Mouse (Mus musculus): ENCODE measurements at regions not wholly inside any gene's neighbourhood (a gene's known extent, or its start where the extent isn't known, plus 50 kb on each side); places are given as distances from the start of the nearest gene placed in this dataset.

- H3K9me3 ChIP-seq (replicated peaks; ENCODE audit: insufficient read depth, low read length) = no peaks in the 10 kb centered on the region
These were observed 431.3 kb downstream of the Ipmk start for GRCm38 (mm10) chr10:71778903-71779302.

GRCm38 (mm10) chr10:71789241-71789640, 441.7 kb downstream of the Ipmk start:
- TF ChIP-seq SIN3A (IDR thresholded peaks at IDR 0.05; ENCODE audit: low read length) (no peak), ETS1 (IDR thresholded peaks at IDR 0.05; ENCODE audit: low read depth, low read length) (no peak)
- DNase-seq (ENCODE audit: low read depth, low spot score) = no peak
- Histone ChIP-seq H3K36me3 (ENCODE audit: control insufficient read depth in 1 of 2, insufficient read depth in 2 of 2, low read length in 2 of 2) (no peaks in the 10 kb centered on the region), H3K27ac (ENCODE audit: control insufficient read depth, low read depth, low read length) (no peak overlapping the region), H3K79me2 (ENCODE audit: control insufficient read depth, insufficient read depth, low read length, poor library complexity) (no peaks in the 10 kb centered on the region), H3K4me3 (ENCODE audit: control insufficient read depth in 1 of 2, insufficient read depth in 1 of 2, low read depth in 2 of 2, low read length in 2 of 2) (no peak overlapping the region), H3K9ac (ENCODE audit: control insufficient read depth, low read depth, low read length, poor library complexity, severe bottlenecking) (no peak overlapping the region), H3K27me3 (ENCODE audit: control insufficient read depth in 1 of 2, insufficient read depth in 2 of 2, low read length in 2 of 2) (no peaks in the 10 kb centered on the region), H3K4me1 (ENCODE audit: control insufficient read depth in 1 of 2, insufficient read depth in 2 of 2, low read length in 2 of 2) (no peaks in the 10 kb centered on the region), H3K9me3 (replicated peaks; ENCODE audit: insufficient read depth, low read length) (no peaks in the 10 kb centered on the region)

More at GRCm38 (mm10) chr10:71778903-71779302, 431.3 kb downstream of the Ipmk start:
- TF ChIP-seq EP300 (IDR thresholded peaks at IDR 0.05; ENCODE audit: low read depth in 1 of 2, low read length in 2 of 2) (no peak), ZMIZ1 (IDR thresholded peaks at IDR 0.05; ENCODE audit: low read depth, low read length) (no peak), SMC3 (IDR thresholded peaks at IDR 0.05; ENCODE audit: low read depth, low read length) (no peak), MAFK (IDR thresholded peaks at IDR 0.05; ENCODE audit: borderline replicate concordance, low read depth, low read length) (no peak), SIN3A (IDR thresholded peaks at IDR 0.05; ENCODE audit: low read length) (no peak), USF1 (IDR thresholded peaks at IDR 0.05; ENCODE audit: low read depth, low read length) (no peak), ETS1 (IDR thresholded peaks at IDR 0.05; ENCODE audit: low read depth, low read length) (no peak), CHD2 (IDR thresholded peaks at IDR 0.05; ENCODE audit: low read length) (no peak), MAZ (IDR thresholded peaks at IDR 0.05; ENCODE audit: low read depth, low read length) (no peak), BHLHE40 (IDR thresholded peaks at IDR 0.05; ENCODE audit: borderline replicate concordance, low read depth, low read length) (no peak)
- no peak for DNase-seq (ENCODE audit: low read depth, low spot score)
- Histone ChIP-seq H3K4me1 (ENCODE audit: control insufficient read depth in 1 of 2, insufficient read depth in 2 of 2, low read length in 2 of 2) (no peaks in the 10 kb centered on the region), H3K4me3 (ENCODE audit: control insufficient read depth in 1 of 2, insufficient read depth in 1 of 2, low read depth in 2 of 2, low read length in 2 of 2) (no peak overlapping the region), H3K27ac (ENCODE audit: control insufficient read depth, low read depth, low read length) (no peak overlapping the region), H3K9ac (ENCODE audit: control insufficient read depth, low read depth, low read length, poor library complexity, severe bottlenecking) (no peak overlapping the region), H3K79me2 (ENCODE audit: control insufficient read depth, insufficient read depth, low read length, poor library complexity) (no peaks in the 10 kb centered on the region), H3K27me3 (ENCODE audit: control insufficient read depth in 1 of 2, insufficient read depth in 2 of 2, low read length in 2 of 2) (no peaks in the 10 kb centered on the region), H3K36me3 (ENCODE audit: control insufficient read depth in 1 of 2, insufficient read depth in 2 of 2, low read length in 2 of 2) (no peaks in the 10 kb centered on the region)

- Histone ChIP-seq H3K4me1 (ENCODE audit: control insufficient read depth in 1 of 2, insufficient read depth in 2 of 2, low read length in 2 of 2) (no peaks in the 10 kb centered on the region), H3K27me3 (ENCODE audit: control insufficient read depth in 1 of 2, insufficient read depth in 2 of 2, low read length in 2 of 2) (no peaks in the 10 kb centered on the region), H3K4me3 (ENCODE audit: control insufficient read depth in 1 of 2, insufficient read depth in 1 of 2, low read depth in 2 of 2, low read length in 2 of 2) (no peak overlapping the region), H3K36me3 (ENCODE audit: control insufficient read depth in 1 of 2, insufficient read depth in 2 of 2, low read length in 2 of 2) (no peaks in the 10 kb centered on the region), H3K27ac (ENCODE audit: control insufficient read depth, low read depth, low read length) (no peak overlapping the region), H3K9ac (ENCODE audit: control insufficient read depth, low read depth, low read length, poor library complexity, severe bottlenecking) (no peak overlapping the region), H3K9me3 (replicated peaks; ENCODE audit: insufficient read depth, low read length) (no peaks in the 10 kb centered on the region), H3K79me2 (ENCODE audit: control insufficient read depth, insufficient read depth, low read length, poor library complexity) (no peaks in the 10 kb centered on the region)
- DNase-seq (ENCODE audit: low read depth, low spot score) = no peak
- TF ChIP-seq SMC3 (IDR thresholded peaks at IDR 0.05; ENCODE audit: low read depth, low read length) = no peak
- TF ChIP-seq TAL1 (IDR thresholded peaks at IDR 0.05; ENCODE audit: low read length) = no peak
- no peak for TF ChIP-seq MYC (IDR thresholded peaks at IDR 0.05; ENCODE audit: low read depth, low read length)
- no peak for TF ChIP-seq NELFE (IDR thresholded peaks at IDR 0.05; ENCODE audit: low read depth, low read length)
- TF ChIP-seq SIN3A (IDR thresholded peaks at IDR 0.05; ENCODE audit: low read length) = no peak
- no peak for TF ChIP-seq USF2 (IDR thresholded peaks at IDR 0.05; ENCODE audit: borderline replicate concordance in 1 of 2, insufficient read depth in 1 of 2, low read depth in 1 of 2, low read length in 2 of 2)
- TF ChIP-seq MEF2A (IDR thresholded peaks at IDR 0.05; ENCODE audit: extremely low read depth, insufficient replicate concordance, low read depth, low read length, poor library complexity, severe bottlenecking) = no peak
- no peak for TF ChIP-seq USF1 (IDR thresholded peaks at IDR 0.05; ENCODE audit: low read depth, low read length)
- no peak for TF ChIP-seq TCF12 (IDR thresholded peaks at IDR 0.05; ENCODE audit: low read depth, low read length)
- no peak for TF ChIP-seq POLR2A (IDR thresholded peaks at IDR 0.05; ENCODE audit: control insufficient read depth in 1 of 2, insufficient read depth in 1 of 2, low read depth in 1 of 2, low read length in 2 of 2, poor library complexity in 1 of 2)
- TF ChIP-seq ZC3H11A (IDR thresholded peaks at IDR 0.05; ENCODE audit: low read depth, low read length) = no peak
These were observed 442.4 kb downstream of the Ipmk start for GRCm38 (mm10) chr10:71789936-71790335.
